Mouse (Mus musculus): ENCODE measurements at regions not wholly inside any gene's neighbourhood (a gene's known extent, or its start where the extent isn't known, plus 50 kb on each side); places are given as distances from the start of the nearest gene placed in this dataset.
A peak's percentile ranks its signal among the peaks of the same experiment; 100 is the strongest.

GRCm38 (mm10) chr8:9152313-9152925, 462.1 kb upstream of the Arglu1 start:
- Histone ChIP-seq H3K27me3 (replicated peaks) (no peaks in the 10 kb centered on the region), H3K4me3 (no peak overlapping the region), H3K9me3 (no peaks in the 10 kb centered on the region), H3K9ac (no peak overlapping the region), H3K4me1 (peaks cover 19% of the 10 kb centered on the region), H3K4me2 (no peak overlapping the region; the same call in 1 of the 2 replicates), H3K27ac (replicated peaks) (no peak overlapping the region), H3K36me3 (no peaks in the 10 kb centered on the region)
- 43% methylated on average over 20 of the region's 20 CpGs for WGBS
- no peak for ATAC-seq (ENCODE audit: extremely low read depth, insufficient number of reproducible peaks, low FRiP score, low TSS enrichment)

- no peaks in the 10 kb centered on the region for H3K9me3 ChIP-seq
- no peak overlapping the region for H3K27ac ChIP-seq (replicated peaks)
- no peak overlapping the region for H3K4me3 ChIP-seq
- H3K4me2 ChIP-seq: no peak overlapping the region
- no peak overlapping the region for H3K9ac ChIP-seq
- H3K27me3 ChIP-seq (replicated peaks): no peaks in the 10 kb centered on the region
- no peak for ATAC-seq (ENCODE audit: extremely low read depth, insufficient number of reproducible peaks, low FRiP score, low TSS enrichment)
- no peaks in the 10 kb centered on the region for H3K4me1 ChIP-seq
- 83% methylated on average over 3 of the region's 3 CpGs for WGBS
- no peaks in the 10 kb centered on the region for H3K36me3 ChIP-seq
Observed at GRCm38 (mm10) chr8:9144362-9144761, 454.0 kb upstream of the Arglu1 start.

GRCm38 (mm10) chr8:9139781-9140180, 449.5 kb upstream of the Arglu1 start:
- Histone ChIP-seq H3K4me1 (no peaks in the 10 kb centered on the region), H3K4me3 (no peak overlapping the region), H3K4me2 (no peak overlapping the region), H3K36me3 (no peaks in the 10 kb centered on the region), H3K9ac (no peak overlapping the region), H3K27ac (replicated peaks) (no peak overlapping the region), H3K27me3 (replicated peaks) (no peaks in the 10 kb centered on the region), H3K9me3 (no peaks in the 10 kb centered on the region)
- ATAC-seq (ENCODE audit: extremely low read depth, insufficient number of reproducible peaks, low FRiP score, low TSS enrichment): no peak
- WGBS: 41% methylated on average over 3 of the region's 3 CpGs

- no peaks in the 10 kb centered on the region for H3K9me3 ChIP-seq
- H3K4me3 ChIP-seq: no peak overlapping the region
- no peak overlapping the region for H3K4me2 ChIP-seq
- H3K9ac ChIP-seq: no peak overlapping the region
- 58% methylated on average over 3 of the region's 3 CpGs for WGBS
- no peaks in the 10 kb centered on the region for H3K36me3 ChIP-seq
- H3K4me1 ChIP-seq: no peaks in the 10 kb centered on the region
- ATAC-seq (ENCODE audit: extremely low read depth, insufficient number of reproducible peaks, low FRiP score, low TSS enrichment): no peak
- H3K27me3 ChIP-seq (replicated peaks): no peaks in the 10 kb centered on the region
- H3K27ac ChIP-seq (replicated peaks): no peak overlapping the region
Observed at GRCm38 (mm10) chr8:9139059-9139620, 448.8 kb upstream of the Arglu1 start.

- H3K27me3 ChIP-seq (replicated peaks): no peaks in the 10 kb centered on the region
- 53% methylated on average over 7 of the region's 7 CpGs for WGBS
- H3K4me2 ChIP-seq: no peak overlapping the region
- no peak overlapping the region for H3K9ac ChIP-seq
- H3K27ac ChIP-seq (replicated peaks): no peak overlapping the region
- no peak for ATAC-seq (ENCODE audit: extremely low read depth, insufficient number of reproducible peaks, low FRiP score, low TSS enrichment)
- no peaks in the 10 kb centered on the region for H3K36me3 ChIP-seq
- no peaks in the 10 kb centered on the region for H3K4me1 ChIP-seq
- no peaks in the 10 kb centered on the region for H3K9me3 ChIP-seq
- no peak overlapping the region for H3K4me3 ChIP-seq
Observed at GRCm38 (mm10) chr8:9133758-9134157, 443.4 kb upstream of the Arglu1 start.

- no peaks in the 10 kb centered on the region for H3K9me3 ChIP-seq
- H3K9ac ChIP-seq: no peak overlapping the region
- no peak overlapping the region for H3K4me3 ChIP-seq
- 73% methylated on average over 5 of the region's 5 CpGs for WGBS
- H3K4me1 ChIP-seq: no peaks in the 10 kb centered on the region
- H3K27me3 ChIP-seq (replicated peaks): no peaks in the 10 kb centered on the region
- no peak overlapping the region for H3K4me2 ChIP-seq
- no peaks in the 10 kb centered on the region for H3K36me3 ChIP-seq
- ATAC-seq (ENCODE audit: extremely low read depth, insufficient number of reproducible peaks, low FRiP score, low TSS enrichment): no peak
- H3K27ac ChIP-seq (replicated peaks): no peak overlapping the region
Observed at GRCm38 (mm10) chr8:9132612-9133218, 442.4 kb upstream of the Arglu1 start.

GRCm38 (mm10) chr8:9131249-9131648, 440.9 kb upstream of the Arglu1 start:
- Histone ChIP-seq H3K9me3 (no peaks in the 10 kb centered on the region), H3K27me3 (replicated peaks) (no peaks in the 10 kb centered on the region), H3K36me3 (no peaks in the 10 kb centered on the region), H3K9ac (no peak overlapping the region), H3K4me2 (no peak overlapping the region), H3K4me3 (no peak overlapping the region), H3K27ac (replicated peaks) (no peak overlapping the region), H3K4me1 (no peaks in the 10 kb centered on the region)
- ATAC-seq (ENCODE audit: extremely low read depth, insufficient number of reproducible peaks, low FRiP score, low TSS enrichment): no peak
- WGBS: 50% methylated on average over 4 of the region's 4 CpGs

GRCm38 (mm10) chr8:9124503-9124902, 434.2 kb upstream of the Arglu1 start:
- ATAC-seq (ENCODE audit: extremely low read depth, insufficient number of reproducible peaks, low FRiP score, low TSS enrichment): no peak
- Histone ChIP-seq H3K4me2 (no peak overlapping the region), H3K4me1 (no peaks in the 10 kb centered on the region), H3K4me3 (no peak overlapping the region), H3K9ac (no peak overlapping the region), H3K27ac (replicated peaks) (no peak overlapping the region), H3K36me3 (no peaks in the 10 kb centered on the region), H3K27me3 (replicated peaks) (no peaks in the 10 kb centered on the region), H3K9me3 (0 out of 2 replicates have a peak, but pooled peaks cover 5% of the 10 kb centered on the region)
- 54% methylated on average over 4 of the region's 4 CpGs for WGBS

GRCm38 (mm10) chr8:9117809-9118737, 427.8 kb upstream of the Arglu1 start:
- no peak overlapping the region for H3K27ac ChIP-seq (replicated peaks)
- no peak overlapping the region for H3K9ac ChIP-seq
- H3K27me3 ChIP-seq (replicated peaks): no peaks in the 10 kb centered on the region
- H3K36me3 ChIP-seq: no peaks in the 10 kb centered on the region
- H3K4me2 ChIP-seq: no peak overlapping the region
- ATAC-seq (ENCODE audit: extremely low read depth, insufficient number of reproducible peaks, low FRiP score, low TSS enrichment): no peak
- H3K9me3 ChIP-seq: 0 out of 2 replicates have a peak, but pooled peaks cover 5% of the 10 kb centered on the region
- no peaks in the 10 kb centered on the region for H3K4me1 ChIP-seq
- 82% methylated on average over 27 of the region's 27 CpGs for WGBS
- H3K4me3 ChIP-seq: no peak overlapping the region

- Histone ChIP-seq H3K4me3 (no peak overlapping the region), H3K4me1 (peaks cover 29% of the 10 kb centered on the region), H3K36me3 (no peaks in the 10 kb centered on the region), H3K4me2 (no peak overlapping the region), H3K9ac (no peak overlapping the region), H3K27ac (replicated peaks) (no peak overlapping the region), H3K27me3 (replicated peaks) (no peaks in the 10 kb centered on the region), H3K9me3 (no peaks in the 10 kb centered on the region)
- 34% methylated on average over 5 of the region's 5 CpGs for WGBS
- no peak for ATAC-seq (ENCODE audit: extremely low read depth, insufficient number of reproducible peaks, low FRiP score, low TSS enrichment)
Observed at GRCm38 (mm10) chr8:9095980-9096379, 405.7 kb upstream of the Arglu1 start.

- H3K27ac ChIP-seq (replicated peaks): peak overlapping the region; percentile 67
Observed at GRCm38 (mm10) chr8:9094002-9094401, 403.7 kb upstream of the Arglu1 start.

More at GRCm38 (mm10) chr8:9094002-9094401, 403.7 kb upstream of the Arglu1 start:
- peaks cover 29% of the 10 kb centered on the region for H3K4me1 ChIP-seq
- H3K9me3 ChIP-seq: no peaks in the 10 kb centered on the region
- no peaks in the 10 kb centered on the region for H3K27me3 ChIP-seq (replicated peaks)
- no peak overlapping the region for H3K4me3 ChIP-seq
- no peak for ATAC-seq (ENCODE audit: extremely low read depth, insufficient number of reproducible peaks, low FRiP score, low TSS enrichment)
- peak overlapping the region; percentile 8; the same call in 1 of the 2 replicates for H3K4me2 ChIP-seq
- 27% methylated on average over 9 of the region's 9 CpGs for WGBS
- H3K36me3 ChIP-seq: no peaks in the 10 kb centered on the region
- no peak overlapping the region for H3K9ac ChIP-seq

All from heart, embryonic 13.5 days (tissue).